Mouse (Mus musculus) layer of hippocampus, postnatal 25 days (tissue): ENCODE measurements around the gene Opn3. TPM values are rescaled to one million over a fixed set of nuclear protein-coding genes. Genes with fewer than 3 reads are reported as not detected.

Experiments used
- DNase-seq, 2 experiments: peaks; one replicate each; pipeline ENCODE4 v3.0.0; 2022; ENCODE audit warnings: mixed read lengths in 2 of 2, low spot score in 1 of 2; ENCODE audit errors: extremely low spot score in 1 of 2
- total RNA-seq, 2 experiments: library from RNA; stranded (reverse); gene quantifications; 2 replicates each; pipeline ENCODE4 v1.2.3; 2021

The Opn3 gene
- total RNA-seq, 2 experiments from 2014 or later = 1.4 TPM

DNA sequence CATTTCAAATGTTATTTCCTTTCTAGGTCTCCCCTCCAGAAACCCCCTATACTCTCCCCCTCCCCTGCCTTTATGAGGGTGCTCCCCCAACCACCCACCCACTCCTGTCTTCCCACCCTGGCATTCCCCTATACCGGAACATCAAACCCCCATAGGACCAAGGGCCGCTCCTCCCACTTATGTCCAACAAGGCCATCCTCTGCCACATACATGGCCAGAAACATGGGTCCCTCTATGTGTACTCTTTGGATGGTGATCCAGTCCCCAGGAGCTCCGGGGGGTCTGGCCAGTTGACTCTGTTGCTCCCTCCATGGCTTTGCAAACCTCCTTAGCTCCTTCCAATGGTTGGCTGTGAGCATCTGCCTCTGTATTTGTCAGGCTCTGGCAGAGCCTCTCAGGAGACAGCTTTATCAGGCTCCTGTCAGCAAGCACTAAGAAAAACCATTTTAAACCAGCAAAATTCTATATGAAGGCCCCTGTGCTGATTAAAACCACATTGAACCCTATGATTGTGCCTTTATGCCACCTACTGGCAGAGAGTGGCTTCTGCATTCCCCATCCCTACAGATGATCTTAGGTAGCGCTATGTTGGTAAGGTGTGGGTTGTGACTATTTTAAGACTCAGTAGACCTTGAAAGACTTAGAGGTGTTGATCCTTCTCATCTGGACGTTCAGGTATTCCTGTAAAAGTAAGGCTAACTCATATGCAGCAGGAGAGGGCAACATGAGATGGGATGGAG lies 23.7 kb downstream of the Opn3 start:
- DNase-seq = peak in 1 of 2 experiments; percentile 15

DNA sequence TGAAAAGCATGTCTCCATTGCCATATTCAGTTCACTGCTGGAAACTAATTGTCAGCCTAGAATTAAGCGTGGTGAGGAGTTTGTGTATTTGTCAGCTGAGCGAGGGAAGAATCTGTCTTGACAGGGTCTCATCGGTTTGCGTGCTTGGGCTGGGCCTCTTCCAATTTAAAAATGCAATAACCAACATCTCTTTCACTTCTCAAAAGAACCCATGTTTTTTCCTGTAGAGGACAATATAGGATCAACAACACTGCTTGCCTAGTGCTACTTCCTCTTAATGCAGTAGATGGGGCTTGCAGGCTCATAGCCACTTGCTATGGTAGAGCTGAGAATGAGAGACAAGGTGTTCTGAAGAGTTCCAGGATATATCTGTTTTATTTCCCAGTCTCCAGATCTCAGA lies 32.7 kb downstream of the Opn3 start:
- no peak for DNase-seq

GRCm38 (mm10) chr1:175648615-175649014 lies 44.0 kb downstream of the Opn3 start:
- no peak for DNase-seq

DNA sequence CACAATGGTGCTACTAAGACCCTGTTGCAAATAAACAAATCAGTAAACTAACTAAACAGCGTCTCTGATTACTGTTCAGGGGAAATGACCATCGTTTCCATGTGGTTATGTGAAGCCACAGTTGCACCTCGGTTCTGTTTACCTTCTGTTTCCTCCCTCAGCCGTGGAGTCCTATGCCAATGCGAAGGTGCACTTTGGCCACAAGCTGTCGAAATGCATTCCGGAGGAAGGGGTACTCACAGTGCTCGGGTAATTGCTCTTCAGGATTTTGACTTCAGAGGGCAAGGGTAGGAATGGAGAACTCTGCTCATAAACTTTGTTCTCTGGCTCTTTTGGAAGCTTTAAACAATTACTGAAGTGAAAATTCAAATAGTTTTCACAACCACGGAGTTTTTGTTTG lies 45.6 kb downstream of the Opn3 start:
- DNase-seq = no peak

GRCm38 (mm10) chr1:175643496-175644265 lies 48.9 kb downstream of the Opn3 start:
- no peak for DNase-seq

- no peak for DNase-seq
These were observed 52.0 kb downstream of the Opn3 start for GRCm38 (mm10) chr1:175640435-175641150.

- no peak for DNase-seq
These were observed 53.5 kb downstream of the Opn3 start for GRCm38 (mm10) chr1:175639072-175639471.

DNA sequence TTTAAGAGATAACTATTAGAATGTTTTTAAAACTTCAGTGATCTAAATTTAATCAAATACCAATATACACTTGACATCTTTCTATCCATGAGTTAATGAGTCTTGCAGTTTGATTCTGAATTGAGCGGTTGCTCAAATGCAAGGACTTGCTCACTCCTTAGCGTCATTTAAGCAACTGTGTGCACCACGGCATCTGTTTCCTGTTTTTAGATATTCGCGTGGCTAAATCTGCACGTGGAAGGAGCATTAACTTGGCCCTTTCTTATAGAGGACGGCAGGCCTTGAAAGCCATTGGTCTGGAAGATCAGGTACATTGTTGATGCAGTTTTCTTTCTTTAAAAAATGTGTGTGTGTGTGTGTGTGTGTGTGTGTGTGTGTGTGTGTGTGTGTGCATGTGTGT lies 54.9 kb downstream of the Opn3 start:
- DNase-seq = no peak

- DNase-seq = no peak
These were observed 60.1 kb downstream of the Opn3 start for GRCm38 (mm10) chr1:175632470-175632869.

GRCm38 (mm10) chr1:175631721-175632221 lies 60.8 kb downstream of the Opn3 start:
- DNase-seq = no peak

- DNase-seq = no peak
These were observed 61.5 kb downstream of the Opn3 start for GRCm38 (mm10) chr1:175631080-175631479.

GRCm38 (mm10) chr1:175630345-175630744 lies 62.2 kb downstream of the Opn3 start:
- no peak for DNase-seq

GRCm38 (mm10) chr1:175629248-175629647 lies 63.3 kb downstream of the Opn3 start:
- DNase-seq = no peak

DNA sequence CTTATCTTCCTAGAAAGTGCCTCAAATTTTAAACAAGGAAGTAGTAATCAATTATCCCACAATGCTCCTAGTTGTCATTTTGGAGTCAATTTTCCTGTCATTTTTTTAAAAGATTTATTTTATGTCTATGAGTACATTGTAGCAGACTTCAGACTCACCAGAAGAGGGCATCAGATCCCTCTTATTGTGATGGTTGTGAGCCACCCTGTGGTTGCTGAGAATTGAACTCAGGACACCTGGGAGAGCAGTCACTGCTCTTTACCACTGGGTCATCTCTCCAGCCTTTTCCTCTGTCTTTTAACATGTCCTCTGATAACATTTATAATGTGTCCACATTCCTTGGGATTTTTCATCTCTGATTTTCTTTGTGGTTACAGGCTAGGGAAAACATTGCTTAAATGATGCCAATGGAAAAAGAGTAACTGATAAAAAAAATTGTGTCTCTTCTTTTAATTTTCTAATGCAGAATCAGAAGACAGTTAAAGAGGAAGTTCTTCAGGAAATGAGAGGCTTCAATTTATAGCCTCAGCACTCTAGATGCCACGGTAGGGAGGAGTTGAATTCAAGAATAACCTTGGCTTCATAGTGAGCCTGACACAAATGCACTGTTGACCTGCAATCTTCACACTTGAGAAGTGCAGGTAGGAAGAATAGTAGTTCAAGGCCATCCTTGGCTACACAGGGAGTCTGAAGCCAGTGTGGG lies 66.4 kb downstream of the Opn3 start:
- DNase-seq = no peak

DNA sequence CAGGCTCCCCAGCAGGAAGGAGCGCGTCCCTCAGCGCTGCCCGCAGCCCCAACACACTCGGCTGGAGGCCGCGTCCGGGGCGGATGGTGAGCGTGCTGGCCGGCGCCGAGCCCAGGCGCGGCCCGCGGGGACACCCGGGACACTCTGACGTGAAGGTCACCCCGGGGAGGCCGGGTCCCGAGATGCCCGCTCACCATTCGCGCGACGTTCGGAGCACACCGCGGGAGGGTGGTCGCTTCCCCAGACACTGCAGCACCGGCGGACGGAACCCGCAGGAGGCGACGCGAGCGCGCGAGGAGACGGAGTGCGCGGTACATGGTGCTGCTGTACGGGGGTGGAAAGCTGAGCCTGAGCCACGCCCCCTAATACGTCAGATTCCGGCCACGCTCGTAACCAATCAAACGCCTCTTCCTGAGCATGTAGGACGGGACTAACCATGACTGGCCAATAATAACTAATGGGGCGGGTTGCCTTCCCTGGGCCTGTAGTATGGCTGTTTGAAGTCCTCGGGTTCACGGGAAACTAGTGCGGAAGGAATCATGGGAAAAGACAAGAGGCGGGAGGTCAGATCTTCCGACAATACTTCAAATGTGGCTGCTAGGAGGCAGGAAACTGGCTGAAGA lies 67.2 kb downstream of the Opn3 start, which contains the start of gene Fh1:
Fh1 (minus strand) TSS at position 379 of the 623 bp plus-strand sequence.
- peak; percentile 86 to 87 for DNase-seq

DNA sequence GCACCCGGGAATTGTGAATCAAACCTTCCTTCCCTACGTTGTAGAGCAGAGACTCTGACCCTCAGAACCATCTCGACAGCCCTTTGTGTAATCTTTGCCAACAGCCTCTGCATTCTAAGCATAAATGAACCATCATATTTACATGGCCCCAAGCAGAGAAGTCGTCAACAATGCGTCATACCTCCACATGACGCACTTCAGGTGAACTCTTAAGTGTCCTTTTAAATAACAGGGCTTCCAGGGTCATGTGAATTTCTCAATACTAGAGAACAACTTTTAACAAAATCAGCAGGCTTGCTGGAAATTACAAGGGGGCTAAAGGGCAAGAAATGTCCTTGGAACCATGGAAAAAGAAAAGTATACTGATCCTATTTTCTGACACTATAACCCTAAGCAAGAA lies 68.9 kb downstream of the Opn3 start:
- DNase-seq = no peak

GRCm38 (mm10) chr1:175619814-175620431 lies 72.7 kb downstream of the Opn3 start, which contains the start of gene Kmo:
Gene Kmo, plus strand, starts transcription at chr1:175620381.
- DNase-seq = no peak

DNA sequence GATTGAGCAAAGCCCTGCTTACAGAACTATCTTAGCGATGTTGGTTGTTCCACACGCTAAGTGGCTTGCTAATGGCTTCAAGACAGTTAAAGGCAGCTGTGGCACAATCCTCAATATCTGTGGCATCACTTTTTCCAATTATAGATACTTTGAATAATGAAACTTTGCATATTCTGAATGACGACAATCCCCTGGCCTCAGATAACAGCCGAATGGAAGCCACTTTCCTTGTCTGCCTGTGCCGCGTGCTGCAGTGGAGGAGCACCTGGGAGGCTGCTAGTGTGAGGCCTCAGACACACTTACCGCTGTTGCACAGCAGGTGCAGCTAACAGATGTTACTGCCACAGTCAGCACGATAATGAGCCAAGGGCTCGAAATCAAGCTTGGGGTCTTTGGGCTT lies 77.6 kb downstream of the Opn3 start:
- no peak for DNase-seq
